Mouse (Mus musculus) midbrain, embryonic 12.5 days (tissue): ENCODE results near the gene Adk. TPM values are rescaled to one million over a fixed set of nuclear protein-coding genes. Genes with fewer than 3 reads are reported as not detected.

Experiments
- ATAC-seq: fragments of 200-750 bp; cut with Nextera tagmentation; 2 replicates; pipeline ENCODE4 v1.8.0; 2017; ENCODE audit warnings: low read depth, moderate TSS enrichment, moderate library complexity; ENCODE audit not compliant: low FRiP score
- H3K27ac ChIP-seq: fragments of 300-500 bp; sonication (generic); replicated peaks from 2 replicates; pipeline ENCODE4 v1.5.1; 2016; ENCODE audit warnings: mild to moderate bottlenecking
- H3K27me3 ChIP-seq: fragments of 300-500 bp; sonication (generic); 2 replicates; pipeline ENCODE4 v1.6.1; 2016; ENCODE audit warnings: mild to moderate bottlenecking
- H3K36me3 ChIP-seq: fragments of 300-500 bp; sonication (generic); 2 replicates; pipeline ENCODE4 v1.6.1; 2016
- H3K4me1 ChIP-seq: fragments of 300-500 bp; sonication (generic); 2 replicates; pipeline ENCODE4 v1.6.1; 2016
- H3K4me2 ChIP-seq: fragments of 300-500 bp; sonication (generic); replicated peaks from 2 replicates; pipeline ENCODE4 v1.6.1; 2016; ENCODE audit warnings: mild to moderate bottlenecking, moderate library complexity
- H3K4me3 ChIP-seq: fragments of 300-500 bp; sonication (generic); 2 replicates; pipeline ENCODE4 v1.5.1; 2016; ENCODE audit warnings: mild to moderate bottlenecking
- H3K9ac ChIP-seq: fragments of 300-500 bp; sonication (generic); replicated peaks from 2 replicates; pipeline ENCODE4 v1.6.1; 2016; ENCODE audit warnings: mild to moderate bottlenecking, moderate library complexity
- H3K9me3 ChIP-seq: fragments of 300-500 bp; sonication (generic); 2 replicates; pipeline ENCODE4 v1.6.1; 2016; ENCODE audit warnings: mild to moderate bottlenecking
- WGBS: fragments of 180-500 bp; shearing (Covaris S2); methylation state at CpG from one replicate; pipeline ENCODE4 v1.1.7; 2016; 5-methylcytosine and 5-hydroxymethylcytosine counted together
- polyA plus RNA-seq: library from polyadenylated mRNA; unstranded; fragments of >200 nt; fragmentation: Nextera tagmentation; extraction: Ambion mirVana; gene quantifications from 2 replicates; pipeline ENCODE4 v1.2.1, GENCODE M21; 2016

Adk gene
- polyA plus RNA-seq, 1 experiment from 2014 or later: 84.3 TPM

DNA sequence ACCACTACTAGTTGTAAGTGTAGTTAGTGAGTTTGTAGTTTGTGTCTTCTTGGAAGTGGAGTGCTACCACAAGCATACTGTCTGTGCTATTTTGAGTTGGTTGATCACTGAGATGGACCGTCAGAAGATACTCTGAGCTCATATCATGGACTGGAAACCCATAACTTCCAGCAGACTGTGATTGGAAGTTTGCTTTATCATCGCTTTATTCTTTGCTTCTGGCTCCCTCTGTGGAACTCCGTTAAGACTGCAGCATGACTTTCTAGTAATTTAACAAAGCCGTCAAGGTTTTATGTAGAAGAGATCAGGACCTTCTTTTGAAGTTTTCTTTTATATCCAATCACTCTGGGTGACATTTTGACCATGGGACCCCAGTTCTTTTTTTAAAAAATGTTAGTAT is 58.1 kb downstream of the Adk start:
- no peak overlapping the region for H3K9ac ChIP-seq
- 85% methylated on average over 4 of the region's 4 CpGs for WGBS
- no peak overlapping the region for H3K4me3 ChIP-seq
- no peaks in the 10 kb centered on the region for H3K27me3 ChIP-seq
- no peaks in the 10 kb centered on the region for H3K4me1 ChIP-seq
- H3K27ac ChIP-seq: no peak overlapping the region
- no peaks in the 10 kb centered on the region for H3K36me3 ChIP-seq
- H3K9me3 ChIP-seq: no peaks in the 10 kb centered on the region
- no peak for ATAC-seq
- H3K4me2 ChIP-seq: no peak overlapping the region

DNA sequence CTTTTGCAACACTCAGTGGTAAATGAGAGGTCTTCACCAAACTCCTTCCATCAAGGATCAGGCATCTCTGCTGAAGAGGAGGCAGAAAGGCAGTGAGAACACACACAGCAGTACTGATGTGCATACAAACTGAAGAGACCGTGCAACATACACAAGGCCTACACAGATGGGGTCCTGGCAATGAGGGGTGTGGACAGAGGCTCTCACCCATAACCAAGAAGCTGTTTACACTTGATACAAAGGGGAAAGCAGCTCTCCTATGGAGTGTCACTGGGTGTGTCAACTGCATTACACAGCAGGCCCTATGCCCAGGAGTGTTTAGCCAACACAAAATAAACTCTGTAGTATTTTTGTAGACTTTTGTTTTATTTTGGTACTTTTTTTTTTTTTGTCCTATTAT is 59.1 kb downstream of the Adk start:
- no peaks in the 10 kb centered on the region for H3K36me3 ChIP-seq
- 89% methylated on average over 1 of the region's 1 CpGs for WGBS
- no peaks in the 10 kb centered on the region for H3K9me3 ChIP-seq
- no peak overlapping the region for H3K4me2 ChIP-seq
- ATAC-seq: no peak
- H3K4me1 ChIP-seq: no peaks in the 10 kb centered on the region
- H3K9ac ChIP-seq: no peak overlapping the region
- H3K4me3 ChIP-seq: no peak overlapping the region
- H3K27ac ChIP-seq: no peak overlapping the region
- no peaks in the 10 kb centered on the region for H3K27me3 ChIP-seq

DNA sequence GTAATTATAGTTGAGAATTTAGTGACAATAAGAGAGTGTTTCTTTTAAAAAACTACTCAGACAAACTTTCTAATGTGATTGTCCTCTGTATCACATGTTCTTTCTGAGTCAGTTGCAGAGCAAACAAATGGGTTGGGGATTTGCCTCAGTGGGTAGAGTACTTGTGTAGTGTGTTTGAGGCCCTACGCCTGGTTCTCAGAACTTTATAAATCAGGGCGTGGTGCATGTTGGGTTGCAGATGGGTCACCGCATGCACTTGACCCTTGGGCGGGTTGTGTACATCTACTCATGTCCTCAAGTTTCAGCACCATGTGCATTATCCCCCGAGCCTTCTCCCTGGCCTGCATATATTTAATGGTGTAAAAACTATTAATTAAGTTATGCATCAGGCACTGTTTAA is 59.8 kb downstream of the Adk start:
- no peak overlapping the region for H3K4me2 ChIP-seq
- no peaks in the 10 kb centered on the region for H3K27me3 ChIP-seq
- no peaks in the 10 kb centered on the region for H3K9me3 ChIP-seq
- H3K9ac ChIP-seq: no peak overlapping the region
- H3K36me3 ChIP-seq: no peaks in the 10 kb centered on the region
- no peaks in the 10 kb centered on the region for H3K4me1 ChIP-seq
- no peak overlapping the region for H3K4me3 ChIP-seq
- WGBS: 93% methylated on average over 5 of the region's 5 CpGs
- no peak overlapping the region for H3K27ac ChIP-seq
- no peak for ATAC-seq

- no peak overlapping the region for H3K4me2 ChIP-seq
- no peaks in the 10 kb centered on the region for H3K27me3 ChIP-seq
- WGBS: 94% methylated on average over 6 of the region's 6 CpGs
- no peak overlapping the region for H3K27ac ChIP-seq
- no peaks in the 10 kb centered on the region for H3K4me1 ChIP-seq
- ATAC-seq: no peak
- no peaks in the 10 kb centered on the region for H3K36me3 ChIP-seq
- no peaks in the 10 kb centered on the region for H3K9me3 ChIP-seq
- H3K4me3 ChIP-seq: no peak overlapping the region
- no peak overlapping the region for H3K9ac ChIP-seq
Measured at GRCm38 (mm10) chr14:21112742-21113141, 60.4 kb downstream of the Adk start.

- Histone ChIP-seq H3K27me3 (no peaks in the 10 kb centered on the region), H3K4me2 (no peak overlapping the region), H3K36me3 (no peaks in the 10 kb centered on the region), H3K4me3 (no peak overlapping the region), H3K9ac (no peak overlapping the region), H3K4me1 (no peaks in the 10 kb centered on the region), H3K27ac (no peak overlapping the region), H3K9me3 (no peaks in the 10 kb centered on the region)
- ATAC-seq: no peak
Measured at GRCm38 (mm10) chr14:21114339-21114738, 62.0 kb downstream of the Adk start.

DNA sequence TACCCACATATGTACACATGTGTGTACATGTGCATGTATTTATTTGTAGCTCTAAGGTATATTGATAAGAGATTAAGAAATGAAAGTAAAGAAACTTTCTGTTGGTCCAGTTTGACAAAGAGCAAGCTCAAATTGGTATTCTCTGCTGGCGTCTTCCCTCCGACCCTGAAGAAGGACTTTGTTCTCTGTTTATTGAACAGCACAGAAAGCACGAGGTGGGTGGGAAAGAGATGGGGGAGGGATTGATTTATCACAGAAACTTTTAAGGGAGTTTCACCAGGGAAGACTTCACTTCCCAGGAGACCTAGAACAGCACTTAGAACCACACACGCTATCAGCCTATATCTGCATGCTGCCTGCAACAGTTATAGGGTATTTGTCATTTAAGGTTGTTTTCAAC is 62.9 kb downstream of the Adk start:
- Histone ChIP-seq H3K9me3 (no peaks in the 10 kb centered on the region), H3K36me3 (no peaks in the 10 kb centered on the region), H3K9ac (no peak overlapping the region), H3K4me1 (no peaks in the 10 kb centered on the region), H3K4me2 (no peak overlapping the region), H3K27ac (no peak overlapping the region), H3K27me3 (no peaks in the 10 kb centered on the region), H3K4me3 (no peak overlapping the region)
- ATAC-seq: no peak
- WGBS: 65% methylated on average over 4 of the region's 4 CpGs

- Histone ChIP-seq H3K4me2 (no peak overlapping the region), H3K4me3 (no peak overlapping the region), H3K4me1 (no peaks in the 10 kb centered on the region), H3K9me3 (no peaks in the 10 kb centered on the region), H3K9ac (no peak overlapping the region), H3K27ac (no peak overlapping the region), H3K27me3 (no peaks in the 10 kb centered on the region), H3K36me3 (no peaks in the 10 kb centered on the region)
- ATAC-seq: no peak
- WGBS: 56% methylated on average over 3 of the region's 3 CpGs
Measured at GRCm38 (mm10) chr14:21115888-21116460, 63.6 kb downstream of the Adk start.

DNA sequence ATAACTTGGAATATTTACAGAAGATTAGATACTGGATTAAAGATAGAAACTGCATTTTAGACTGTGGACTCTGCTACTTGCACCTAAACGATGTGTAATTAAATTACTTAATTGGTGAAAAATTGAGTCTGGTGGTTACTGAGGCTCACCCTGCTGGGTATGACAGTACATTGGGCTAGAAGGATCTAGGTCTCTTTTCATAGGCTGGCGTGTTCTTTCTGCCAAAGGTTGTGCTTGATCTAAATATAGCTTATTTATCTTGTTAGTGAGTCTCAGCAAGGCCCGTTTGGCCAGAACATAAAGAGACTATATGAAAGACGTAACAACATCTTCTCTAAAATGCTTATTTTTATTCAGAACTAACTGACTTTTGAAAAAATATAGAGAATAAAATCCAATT is 65.7 kb downstream of the Adk start:
- Histone ChIP-seq H3K4me2 (no peak overlapping the region), H3K4me1 (no peaks in the 10 kb centered on the region), H3K9ac (no peak overlapping the region), H3K4me3 (no peak overlapping the region), H3K36me3 (no peaks in the 10 kb centered on the region), H3K9me3 (no peaks in the 10 kb centered on the region), H3K27me3 (no peaks in the 10 kb centered on the region), H3K27ac (no peak overlapping the region)
- no peak for ATAC-seq
- WGBS: 79% methylated on average over 4 of the region's 4 CpGs

DNA sequence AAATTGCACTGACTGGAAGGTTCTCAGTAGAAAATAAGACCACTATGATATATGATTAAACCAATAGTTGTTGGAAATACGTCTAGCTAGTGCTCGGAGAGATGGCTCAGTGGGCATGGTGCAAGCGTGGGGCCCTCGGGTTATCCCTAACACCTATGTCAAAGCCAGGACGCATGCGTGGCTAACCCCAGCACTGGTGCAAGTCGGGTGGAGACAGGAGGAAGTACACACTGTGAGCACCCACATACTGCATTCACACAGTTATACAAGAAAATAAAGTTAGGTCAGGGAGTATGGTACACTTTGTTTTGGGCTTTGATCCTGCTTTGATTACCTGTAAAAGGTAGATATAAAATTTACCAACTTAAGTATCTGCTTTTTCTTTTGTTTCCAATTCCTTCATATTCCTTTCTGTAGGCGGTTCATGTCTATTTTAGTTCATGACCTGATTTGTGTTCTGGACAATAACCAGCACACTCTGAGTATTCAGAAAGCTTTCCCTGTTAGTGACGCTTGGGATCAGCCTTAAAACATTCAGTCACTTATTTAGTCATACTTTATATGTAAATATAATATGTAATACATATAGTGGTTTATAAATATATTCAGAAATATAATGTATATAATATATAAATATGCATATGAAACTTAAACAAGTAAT is 67.4 kb downstream of the Adk start:
- Histone ChIP-seq H3K9me3 (no peaks in the 10 kb centered on the region), H3K27me3 (no peaks in the 10 kb centered on the region), H3K9ac (no peak overlapping the region), H3K36me3 (no peaks in the 10 kb centered on the region), H3K4me2 (no peak overlapping the region), H3K27ac (no peak overlapping the region), H3K4me1 (no peaks in the 10 kb centered on the region), H3K4me3 (no peak overlapping the region)
- ATAC-seq: no peak
- 92% methylated on average over 9 of the region's 9 CpGs for WGBS

- ATAC-seq: no peak
- no peaks in the 10 kb centered on the region for H3K9me3 ChIP-seq
- H3K27ac ChIP-seq: no peak overlapping the region
- no peak overlapping the region for H3K9ac ChIP-seq
- H3K4me2 ChIP-seq: no peak overlapping the region
- H3K36me3 ChIP-seq: no peaks in the 10 kb centered on the region
- H3K27me3 ChIP-seq: no peaks in the 10 kb centered on the region
- no peak overlapping the region for H3K4me3 ChIP-seq
- H3K4me1 ChIP-seq: no peaks in the 10 kb centered on the region
- 45% methylated on average over 3 of the region's 3 CpGs for WGBS
Measured at GRCm38 (mm10) chr14:21120473-21120872, 68.1 kb downstream of the Adk start.

- 96% methylated on average over 6 of the region's 6 CpGs for WGBS
- ATAC-seq: no peak
- Histone ChIP-seq H3K27me3 (no peaks in the 10 kb centered on the region), H3K9ac (no peak overlapping the region), H3K4me2 (no peak overlapping the region), H3K9me3 (no peaks in the 10 kb centered on the region), H3K4me3 (no peak overlapping the region), H3K27ac (no peak overlapping the region), H3K4me1 (no peaks in the 10 kb centered on the region), H3K36me3 (no peaks in the 10 kb centered on the region)
Measured at GRCm38 (mm10) chr14:21127215-21127614, 74.8 kb downstream of the Adk start.

DNA sequence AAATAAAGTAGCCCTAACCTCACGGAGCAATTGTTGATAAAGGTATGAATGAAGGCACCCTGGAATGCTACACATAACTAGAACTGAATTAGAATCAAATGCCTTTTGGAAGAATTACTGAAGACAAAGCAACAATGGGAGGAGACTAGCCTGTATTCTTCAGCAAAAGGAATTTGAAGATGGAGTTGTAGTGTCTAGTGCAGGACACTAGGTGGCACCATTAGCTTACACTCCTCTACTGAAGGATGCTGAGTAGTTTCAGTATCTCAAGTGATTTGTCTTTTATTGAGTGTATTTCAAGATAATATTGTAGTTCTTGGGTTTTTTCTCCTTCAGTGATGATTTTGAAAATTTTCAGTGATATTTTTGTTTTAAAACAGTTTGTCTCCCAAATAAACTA is 84.5 kb downstream of the Adk start:
- H3K9ac ChIP-seq: no peak overlapping the region
- no peaks in the 10 kb centered on the region for H3K4me1 ChIP-seq
- ATAC-seq: no peak
- no peak overlapping the region for H3K27ac ChIP-seq
- no peak overlapping the region for H3K4me3 ChIP-seq
- no peaks in the 10 kb centered on the region for H3K9me3 ChIP-seq
- no peak overlapping the region for H3K4me2 ChIP-seq
- no peaks in the 10 kb centered on the region for H3K36me3 ChIP-seq
- H3K27me3 ChIP-seq: no peaks in the 10 kb centered on the region
- WGBS: 34% methylated on average over 1 of the region's 1 CpGs

DNA sequence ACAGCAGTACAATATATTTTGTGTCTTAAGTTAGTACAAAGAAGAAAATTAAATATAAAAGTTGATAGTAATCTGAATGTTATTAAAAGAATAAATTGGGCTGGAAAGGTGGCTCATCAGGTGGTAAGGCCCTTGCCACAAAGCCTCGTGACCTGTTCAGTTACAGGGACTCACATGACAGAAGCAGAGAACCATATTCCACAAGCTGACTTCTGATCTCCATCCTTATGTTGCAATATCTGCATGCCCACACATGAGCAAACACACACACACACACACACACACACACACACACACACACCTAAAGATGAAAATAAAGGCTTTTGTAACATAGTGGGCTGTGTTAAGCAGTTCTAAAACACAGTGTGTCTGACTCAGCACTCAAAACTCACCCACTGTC is 90.2 kb downstream of the Adk start:
- Histone ChIP-seq H3K9ac (no peak overlapping the region), H3K4me2 (no peak overlapping the region), H3K4me3 (no peak overlapping the region), H3K4me1 (peaks cover 5% of the 10 kb centered on the region; the same call in 1 of the 2 replicates), H3K27me3 (no peaks in the 10 kb centered on the region), H3K9me3 (no peaks in the 10 kb centered on the region), H3K36me3 (no peaks in the 10 kb centered on the region), H3K27ac (no peak overlapping the region)
- WGBS: 85% methylated on average over 1 of the region's 1 CpGs
- no peak for ATAC-seq
